Mouse (Mus musculus) T-helper 2 cell (primary cell): ENCODE measurements around the gene Tmcc2.

Experiments used
- in situ Hi-C: fragments of 300-600 bp; cut with MboI, MseI; formaldehyde crosslinking; loops from one replicate; pipeline ENCODE4 v1.15.1; 2025; ENCODE audit warnings: high pct_unique_total_duplicates

The Tmcc2 gene

GRCm38 (mm10) chr1:132391580-132392022 is 520 bp upstream of the Tmcc2 start:
- in situ Hi-C loops: no loop called here

- in situ Hi-C loops: no loop called here
Observed at GRCm38 (mm10) chr1:132389886-132390585, 1.0 kb downstream of the Tmcc2 start.

- in situ Hi-C loops: no loop called here
Observed at GRCm38 (mm10) chr1:132388813-132389803, 2.0 kb downstream of the Tmcc2 start.

- in situ Hi-C loops: no loop called here
Observed at GRCm38 (mm10) chr1:132387943-132388342, 3.1 kb downstream of the Tmcc2 start.

GRCm38 (mm10) chr1:132386266-132386665 is 4.8 kb downstream of the Tmcc2 start:
- in situ Hi-C loops: no loop called here

GRCm38 (mm10) chr1:132385711-132386110 is 5.4 kb downstream of the Tmcc2 start:
- in situ Hi-C loops: no loop called here

GRCm38 (mm10) chr1:132385266-132385665 is 5.8 kb downstream of the Tmcc2 start:
- in situ Hi-C loops: no loop called here

- in situ Hi-C loops: no loop called here
Observed at GRCm38 (mm10) chr1:132384001-132384554, 7.0 kb downstream of the Tmcc2 start.

GRCm38 (mm10) chr1:132381929-132382328 is 9.2 kb downstream of the Tmcc2 start:
- in situ Hi-C loops: no loop called here

- in situ Hi-C loops: no loop called here
Observed at GRCm38 (mm10) chr1:132380550-132381100, 10.5 kb downstream of the Tmcc2 start.

GRCm38 (mm10) chr1:132377811-132378210 is 13.3 kb downstream of the Tmcc2 start:
- in situ Hi-C loops: no loop called here

GRCm38 (mm10) chr1:132377055-132377365 is 14.1 kb downstream of the Tmcc2 start:
- in situ Hi-C loops: no loop called here

- in situ Hi-C loops: no loop called here
Observed at GRCm38 (mm10) chr1:132376211-132377054, 14.6 kb downstream of the Tmcc2 start.

GRCm38 (mm10) chr1:132375256-132375655 is 15.8 kb downstream of the Tmcc2 start:
- in situ Hi-C loops: no loop called here

GRCm38 (mm10) chr1:132374873-132375244 is 16.2 kb downstream of the Tmcc2 start:
- in situ Hi-C loops: no loop called here

GRCm38 (mm10) chr1:132374140-132374872 is 16.8 kb downstream of the Tmcc2 start:
- in situ Hi-C loops: no loop called here

GRCm38 (mm10) chr1:132372896-132373534 is 18.1 kb downstream of the Tmcc2 start:
- in situ Hi-C loops: no loop called here

- in situ Hi-C loops: no loop called here
Observed at GRCm38 (mm10) chr1:132372354-132372753, 18.7 kb downstream of the Tmcc2 start.

- in situ Hi-C loops: no loop called here
Observed at GRCm38 (mm10) chr1:132371298-132372081, 19.6 kb downstream of the Tmcc2 start.
